Comparison of ENCODE assay signal across 7 mouse cellular contexts in genomic region chr2:127247592-127248333, GRCm38 (mm10). TPM values are rescaled to one million over a fixed set of nuclear protein-coding genes. Genes with fewer than 3 reads are reported as not detected.
A peak's percentile ranks its signal among the peaks of the same experiment; 100 is the strongest.
DNase-seq lines count a peak whose midpoint lies in the region; ATAC-seq lines count a peak whose summit lies in the region.

Gene Ciao1, minus strand, starts transcription at chr2:127247816.
Gene Tmem127, plus strand, starts transcription at chr2:127247908.

- peak; percentile 98 for ATAC-seq in embryonic facial prominence, embryonic 12.5 days (ENCODE audit: insufficient number of reproducible peaks, insufficient read depth, low FRiP score, low TSS enrichment)
- peak; percentile 98 for ATAC-seq in limb, embryonic 11.5 days (ENCODE audit: insufficient number of reproducible peaks, low FRiP score, low TSS enrichment, low read depth)
- peak; percentile 99 for ATAC-seq in midbrain, embryonic 14.5 days (ENCODE audit: low FRiP score, low TSS enrichment)

- H3K27me3 ChIP-seq in embryonic facial prominence, embryonic 12.5 days: no peaks in the 10 kb centered on the region
- no peaks in the 10 kb centered on the region for H3K27me3 ChIP-seq in limb, embryonic 11.5 days (ENCODE audit: control insufficient read depth, insufficient read depth, low read length)
- H3K27me3 ChIP-seq in midbrain, embryonic 14.5 days (ENCODE audit: control insufficient read depth, insufficient read depth, low read length): no peaks in the 10 kb centered on the region

- peak within 1 kb of the TSS; percentile 97 for H3K4me2 ChIP-seq in embryonic facial prominence, embryonic 12.5 days (replicated peaks)
- H3K4me2 ChIP-seq in limb, embryonic 11.5 days (ENCODE audit: low read depth, severe bottlenecking): peak within 1 kb of the TSS; percentile 97
- H3K4me2 ChIP-seq in midbrain, embryonic 14.5 days (ENCODE audit: low read length): peak within 1 kb of the TSS; percentile 89

- no peaks in the 10 kb centered on the region for H3K9me3 ChIP-seq in embryonic facial prominence, embryonic 12.5 days
- H3K9me3 ChIP-seq in limb, embryonic 11.5 days (ENCODE audit: control insufficient read depth, low read length): no peaks in the 10 kb centered on the region
- H3K9me3 ChIP-seq in midbrain, embryonic 14.5 days (ENCODE audit: control insufficient read depth, low read length): no peaks in the 10 kb centered on the region

- peaks cover 17% of the 10 kb centered on the region for H3K4me1 ChIP-seq in embryonic facial prominence, embryonic 12.5 days
- H3K4me1 ChIP-seq in limb, embryonic 11.5 days (ENCODE audit: control insufficient read depth, insufficient read depth, low read length): 0 out of 2 replicates have a peak, but pooled peaks cover 5% of the 10 kb centered on the region
- H3K4me1 ChIP-seq in midbrain, embryonic 14.5 days (ENCODE audit: control insufficient read depth, insufficient read depth, low read length): peaks cover 21% of the 10 kb centered on the region

- peak within 1 kb of the TSS; percentile 97 for H3K4me3 ChIP-seq in embryonic facial prominence, embryonic 12.5 days
- H3K4me3 ChIP-seq in limb, embryonic 11.5 days (ENCODE audit: low read depth, low read length): peak within 1 kb of the TSS; percentile 72
- H3K4me3 ChIP-seq in midbrain, embryonic 14.5 days (replicated peaks; ENCODE audit: low read depth, low read length): peak within 1 kb of the TSS; percentile 85

- H3K27ac ChIP-seq in embryonic facial prominence, embryonic 12.5 days: peak within 1 kb of the TSS; percentile 41
- H3K27ac ChIP-seq in limb, embryonic 11.5 days (replicated peaks; ENCODE audit: low read depth, low read length): no peak within 1 kb of the TSS
- peak within 1 kb of the TSS; percentile 83 for H3K27ac ChIP-seq in midbrain, embryonic 14.5 days (replicated peaks; ENCODE audit: low read depth, low read length)

- peak within 1 kb of the TSS; percentile 89 for H3K9ac ChIP-seq in embryonic facial prominence, embryonic 12.5 days
- peak within 1 kb of the TSS; percentile 66 for H3K9ac ChIP-seq in limb, embryonic 11.5 days (ENCODE audit: low read length)
- H3K9ac ChIP-seq in midbrain, embryonic 14.5 days (replicated peaks; ENCODE audit: low read length): peak within 1 kb of the TSS; percentile 88

- peaks cover 37% of the 10 kb centered on the region for H3K36me3 ChIP-seq in embryonic facial prominence, embryonic 12.5 days
- peaks cover 9% of the 10 kb centered on the region; the same call in 1 of the 2 replicates for H3K36me3 ChIP-seq in limb, embryonic 11.5 days (ENCODE audit: control insufficient read depth, insufficient read depth, low read length)
- peaks cover 37% of the 10 kb centered on the region for H3K36me3 ChIP-seq in midbrain, embryonic 14.5 days (ENCODE audit: control insufficient read depth, insufficient read depth, low read length)

- under 1% methylated on average over 53 of the region's 53 CpGs for WGBS in embryonic facial prominence, embryonic 12.5 days
- under 1% methylated on average over 49 of the region's 53 CpGs for WGBS in limb, embryonic 11.5 days
- under 1% methylated on average over 53 of the region's 53 CpGs for WGBS in midbrain, embryonic 14.5 days

- peak; percentile 97 for DNase-seq in adrenal gland, postnatal 25 days
- DNase-seq in heart, adult 11 months: peak; percentile 100
- peak; percentile 97 for DNase-seq in kidney, adult 18-20 months
- peak; percentile 98 for DNase-seq in limb, embryonic 11.5 days (ENCODE audit: low spot score)
- DNase-seq in midbrain, embryonic 14.5 days: peak; percentile 100
- peak; percentile 95 to 97 for DNase-seq in spleen, adult 18-20 months

RNA-seq across cellular contexts. Expression of gene Ciao1, which starts in this region (rescaled TPM):
- total RNA-seq in adrenal gland, postnatal 25 days (2021): 81.8 and 94.5 TPM in 2 replicates
- polyA plus RNA-seq in embryonic facial prominence, embryonic 12.5 days (2016; fragmentation: Nextera tagmentation; extraction: Ambion mirVana): 55.7 and 57.1 TPM in 2 replicates
- 61.2 and 62.8 TPM in 2 replicates for polyA plus RNA-seq in limb, embryonic 11.5 days (2014; fragmentation: Nextera tagmentation; extraction: Ambion mirVana)
- 50.4 and 56.4 TPM in 2 replicates for polyA plus RNA-seq in midbrain, embryonic 14.5 days (2014; fragmentation: Nextera tagmentation; extraction: Ambion mirVana)

RNA-seq across cellular contexts. Expression of gene Tmem127, which starts in this region (rescaled TPM):
- total RNA-seq in adrenal gland, postnatal 25 days (2021): 72.3 and 79.3 TPM in 2 replicates
- polyA plus RNA-seq in embryonic facial prominence, embryonic 12.5 days (2016; fragmentation: Nextera tagmentation; extraction: Ambion mirVana): 28.1 and 31.3 TPM in 2 replicates
- polyA plus RNA-seq in limb, embryonic 11.5 days (2014; fragmentation: Nextera tagmentation; extraction: Ambion mirVana): 17.0 and 20.8 TPM in 2 replicates
- polyA plus RNA-seq in midbrain, embryonic 14.5 days (2014; fragmentation: Nextera tagmentation; extraction: Ambion mirVana): 35.0 and 35.4 TPM in 2 replicates
